Mouse (Mus musculus): ENCODE measurements at regions not wholly inside any gene's neighbourhood (a gene's known extent, or its start where the extent isn't known, plus 50 kb on each side); places are given as distances from the start of the nearest gene placed in this dataset.

GRCm38 (mm10) chr1:47854372-47854771 lies 961.7 kb upstream of the Slc39a10 start:
- no peak for DNase-seq (ENCODE audit: extremely low spot score in 1 of 2, low spot score in 2 of 2)
- intact Hi-C loops (cut with DNase I): no loop called here

GRCm38 (mm10) chr1:47853911-47854310 lies 961.3 kb upstream of the Slc39a10 start:
- no peak for DNase-seq (ENCODE audit: extremely low spot score in 1 of 2, low spot score in 2 of 2)
- intact Hi-C loops (cut with DNase I): no loop called here

GRCm38 (mm10) chr1:47840811-47841210 lies 948.2 kb upstream of the Slc39a10 start:
- intact Hi-C loops (cut with DNase I): no loop called here
- DNase-seq (ENCODE audit: extremely low spot score in 1 of 2, low spot score in 2 of 2): no peak

- DNase-seq (ENCODE audit: extremely low spot score in 1 of 2, low spot score in 2 of 2): no peak
- intact Hi-C loops (cut with DNase I): no loop called here
Measured at GRCm38 (mm10) chr1:47834072-47834471, 941.4 kb upstream of the Slc39a10 start.

- intact Hi-C loops (cut with DNase I): no loop called here
- no peak for DNase-seq (ENCODE audit: extremely low spot score in 1 of 2, low spot score in 2 of 2)
Measured at GRCm38 (mm10) chr1:47827206-47827605, 934.6 kb upstream of the Slc39a10 start.

GRCm38 (mm10) chr1:47809508-47809907 lies 916.9 kb upstream of the Slc39a10 start:
- intact Hi-C loops (cut with DNase I): no loop called here
- peak in 1 of 2 experiments; percentile 25 for DNase-seq (ENCODE audit: extremely low spot score in 1 of 2, low spot score in 2 of 2)

- DNase-seq (ENCODE audit: extremely low spot score in 1 of 2, low spot score in 2 of 2): peak in 1 of 2 experiments; percentile 16
- intact Hi-C loops (cut with DNase I): no loop called here
Measured at GRCm38 (mm10) chr1:47794763-47795162, 902.1 kb upstream of the Slc39a10 start.

Measured in left cerebral cortex, postnatal 10 days (tissue).